Mouse (Mus musculus) lung, postnatal 14 days (tissue): ENCODE measurements around the gene St8sia1.
A peak's percentile ranks its signal among the peaks of the same experiment; 100 is the strongest.

ENCODE experiments used
- DNase-seq: peaks from one replicate; pipeline ENCODE4 v3.0.0; 2021

The St8sia1 gene

DNA sequence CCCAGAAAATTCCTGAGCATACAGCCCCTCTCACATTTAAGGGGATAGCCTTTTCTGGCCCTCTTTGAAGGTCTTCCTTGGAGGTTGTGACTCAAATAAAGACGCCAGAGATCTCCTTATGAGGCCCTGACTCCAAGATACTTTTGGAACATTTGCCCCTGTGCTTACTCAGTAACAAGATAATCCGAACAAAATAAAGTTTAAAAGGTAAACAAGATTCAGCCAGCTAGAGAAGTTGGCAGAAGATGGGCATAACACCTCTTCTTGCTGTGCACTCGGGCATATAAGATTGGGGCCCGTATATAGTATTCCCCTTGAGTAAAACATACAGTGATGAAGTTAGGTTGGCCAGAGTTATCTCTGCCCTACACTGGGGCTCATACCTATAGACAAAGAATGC lies 104.3 kb downstream of the St8sia1 start:
- no peak for DNase-seq

DNA sequence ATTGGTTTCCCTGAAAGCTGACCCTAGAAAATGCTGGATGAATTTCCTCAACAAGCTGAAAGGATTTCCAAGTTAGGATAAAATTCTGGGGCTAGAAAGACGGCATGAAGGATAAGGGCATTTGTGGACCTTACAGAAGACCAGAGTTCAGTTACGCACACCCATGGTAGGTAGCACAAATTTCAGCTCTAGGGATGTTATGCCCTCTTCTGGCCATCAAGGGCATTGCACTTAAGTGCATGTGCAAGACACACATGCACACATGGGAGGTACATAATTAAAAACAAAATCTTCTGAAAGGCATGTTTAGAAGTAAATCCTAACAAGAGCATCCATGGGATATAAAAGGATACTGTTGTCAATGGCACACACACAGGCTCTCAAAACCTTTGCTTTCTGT lies 105.3 kb downstream of the St8sia1 start:
- no peak for DNase-seq

DNA sequence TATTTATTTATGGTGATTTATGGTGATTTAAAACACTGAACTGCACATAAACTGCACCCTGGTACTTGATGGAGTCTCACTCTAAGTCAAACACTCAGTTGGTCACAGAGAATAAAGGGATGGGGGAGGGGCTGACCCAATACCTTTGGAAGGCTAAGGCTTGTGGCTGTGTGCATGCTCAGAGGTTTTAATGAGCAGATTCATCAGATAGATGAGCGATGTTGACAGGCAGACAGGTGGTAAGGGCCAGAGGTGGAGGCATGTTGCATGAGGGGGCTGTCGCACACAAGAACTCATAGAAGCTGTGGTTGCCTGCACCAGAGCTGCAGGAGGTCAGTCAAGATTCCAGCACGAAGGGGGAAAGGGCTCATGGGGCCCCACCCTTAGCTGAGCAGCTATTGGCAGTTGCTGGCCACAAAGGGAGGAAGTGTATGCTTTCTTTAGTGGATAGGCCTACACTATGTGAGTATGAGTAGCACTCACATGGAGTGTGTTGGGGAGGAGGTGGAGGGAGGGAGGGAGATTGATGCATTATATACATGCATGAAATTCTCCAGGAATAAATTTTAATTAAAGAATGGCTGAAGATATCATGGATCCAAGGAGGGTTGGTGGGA lies 107.9 kb downstream of the St8sia1 start:
- no peak for DNase-seq

DNA sequence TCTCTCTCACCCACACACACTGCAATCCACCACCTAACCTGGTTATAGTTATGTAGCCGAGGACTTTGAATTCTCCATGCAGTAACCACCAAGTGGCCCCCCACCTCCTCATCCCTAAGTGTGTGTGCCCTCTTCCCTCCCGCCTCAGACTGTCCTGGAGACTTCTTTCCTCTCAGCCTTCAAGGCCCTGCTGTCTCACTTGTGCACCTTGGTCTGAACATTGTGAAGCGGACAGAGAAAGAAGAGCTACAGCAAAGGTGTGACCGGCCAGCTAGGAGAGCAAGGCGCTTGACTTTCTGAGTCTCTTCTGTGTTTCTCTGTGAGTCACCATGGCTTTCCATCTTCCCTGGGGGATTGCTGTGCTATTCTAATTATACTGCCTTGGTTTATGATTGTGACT lies 108.5 kb downstream of the St8sia1 start:
- no peak for DNase-seq

DNA sequence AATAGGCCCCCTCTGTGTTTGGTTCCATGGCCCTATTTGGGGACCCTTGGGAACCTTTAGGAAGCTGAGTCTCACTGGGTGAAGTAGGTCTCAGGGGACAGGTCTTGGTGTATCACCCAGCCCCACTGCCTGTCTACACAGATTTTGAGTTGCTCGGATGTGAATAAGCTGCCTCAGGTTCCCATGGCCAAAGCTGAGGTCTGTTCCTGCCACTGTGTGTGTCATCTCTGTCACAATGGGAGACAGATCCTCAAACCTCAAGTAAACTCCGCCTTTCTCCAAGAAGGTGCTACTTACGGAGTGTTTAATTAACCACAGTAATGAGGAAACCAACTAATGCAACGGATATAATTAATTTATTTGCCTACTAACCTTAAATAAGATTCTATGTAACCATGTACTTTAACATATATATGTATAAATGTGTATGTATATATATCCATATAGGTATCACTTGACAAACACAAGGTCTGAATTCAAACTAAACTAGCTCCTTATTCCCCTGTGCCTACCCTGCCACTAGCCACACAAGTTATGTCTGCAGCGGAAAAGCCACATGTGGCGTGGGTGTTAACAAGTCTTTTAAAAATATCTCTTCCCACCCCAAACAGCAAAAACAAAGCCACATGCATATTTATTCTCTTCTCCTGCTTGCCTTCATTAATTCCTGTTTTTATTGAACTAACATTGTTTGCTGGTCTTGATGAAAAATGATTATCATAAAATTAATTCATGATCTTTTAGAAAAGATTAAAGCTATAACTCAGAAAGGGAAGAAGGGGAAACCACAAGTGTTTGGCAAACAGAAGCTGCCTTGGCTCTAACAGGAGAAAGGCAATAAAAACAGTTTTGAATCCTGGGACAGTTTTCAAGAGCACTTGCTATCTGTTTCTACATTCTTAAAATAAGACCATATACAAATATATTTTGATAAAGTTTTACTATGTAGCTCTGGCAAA lies 111.6 kb downstream of the St8sia1 start:
- DNase-seq = no peak

DNA sequence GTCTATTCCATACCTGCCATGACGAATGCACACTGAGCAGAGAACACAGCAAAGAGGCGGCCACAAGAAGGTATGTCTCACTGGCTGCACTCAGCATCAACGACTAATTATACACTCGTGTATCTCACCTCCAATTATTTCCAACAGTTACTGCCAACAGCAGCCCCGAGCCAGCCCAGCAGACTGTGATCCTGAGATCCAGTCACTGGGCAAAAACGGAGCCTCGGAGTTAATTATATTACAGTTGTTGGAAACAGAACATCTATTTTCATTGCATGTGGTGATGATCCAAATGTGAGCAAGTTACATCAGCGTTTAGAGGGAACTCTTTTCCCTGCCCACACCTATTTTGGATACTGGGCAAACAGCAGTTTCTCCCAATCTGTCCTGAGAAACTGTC lies 113.8 kb downstream of the St8sia1 start:
- no peak for DNase-seq

DNA sequence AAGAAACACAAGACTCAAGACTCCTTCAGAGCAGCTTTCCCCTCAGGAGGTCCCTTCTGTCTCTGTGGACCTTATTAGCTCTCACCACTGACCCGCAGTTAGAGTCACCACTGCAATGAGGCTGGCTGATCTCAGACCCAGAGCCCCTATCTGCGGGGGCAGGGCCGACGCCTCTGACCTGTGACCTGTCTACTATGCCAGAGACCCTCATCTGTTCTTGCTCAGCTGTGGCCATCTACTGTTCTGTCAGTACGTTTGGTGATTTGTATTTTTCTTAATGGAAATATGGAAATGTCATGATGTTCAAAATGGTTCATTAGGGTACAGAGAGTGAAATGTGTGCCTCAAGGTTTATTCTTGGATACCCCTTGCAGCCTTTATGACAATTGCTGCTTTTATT lies 114.9 kb downstream of the St8sia1 start:
- DNase-seq = no peak

DNA sequence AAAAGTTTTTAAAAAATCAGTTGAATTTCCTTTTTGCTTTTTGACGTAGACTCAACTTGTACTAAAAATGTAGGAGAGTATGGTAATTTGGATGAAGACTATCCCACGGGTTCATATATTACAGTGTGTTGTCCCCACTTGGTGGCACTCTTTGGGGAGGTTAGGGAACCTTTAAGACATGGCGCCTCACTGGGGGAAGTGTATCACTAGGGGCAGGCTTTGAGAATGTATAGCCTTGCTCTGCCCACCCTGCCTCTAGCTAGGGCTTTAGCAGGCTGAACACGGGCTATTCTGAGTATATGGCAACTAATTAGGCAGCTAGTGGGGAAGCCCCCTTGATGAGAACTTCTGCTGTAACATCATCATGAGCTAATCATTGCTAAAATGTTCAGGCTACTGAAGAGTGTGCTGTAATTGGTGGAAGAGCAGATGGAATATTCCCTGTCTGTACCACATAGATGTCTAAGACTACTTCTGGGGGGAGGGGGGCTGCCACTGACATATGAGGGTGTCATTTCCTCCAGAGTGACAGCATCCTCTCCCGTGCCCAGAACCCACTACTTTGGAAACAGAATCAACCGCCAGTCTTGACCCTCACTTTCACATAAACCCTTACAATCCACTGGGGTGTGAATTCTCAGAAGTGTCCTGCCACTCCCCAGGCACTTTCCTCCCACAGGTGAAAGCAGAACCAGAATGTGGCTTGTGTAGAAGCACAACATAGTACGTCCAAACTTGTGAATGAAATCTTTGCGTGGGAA lies 116.2 kb downstream of the St8sia1 start:
- DNase-seq = no peak

DNA sequence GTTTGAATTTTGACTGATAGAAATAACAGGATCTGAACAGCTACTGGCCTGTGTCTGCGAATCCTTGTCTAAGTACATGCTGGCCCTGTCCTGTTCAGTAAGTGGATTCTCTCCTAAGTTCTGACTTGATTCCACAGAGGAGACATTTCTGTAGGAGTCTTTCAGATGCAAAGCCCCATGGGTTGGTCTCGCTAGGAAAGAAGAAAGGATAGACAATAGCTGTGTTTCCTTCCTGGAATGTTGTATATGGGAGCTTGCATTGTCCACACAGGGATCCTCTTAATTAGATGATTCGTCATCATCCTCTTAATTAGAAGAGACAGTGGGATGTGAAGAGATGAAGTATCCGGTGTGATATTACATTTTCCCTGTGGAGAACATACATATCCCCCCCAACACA lies 117.4 kb downstream of the St8sia1 start:
- DNase-seq = no peak

DNA sequence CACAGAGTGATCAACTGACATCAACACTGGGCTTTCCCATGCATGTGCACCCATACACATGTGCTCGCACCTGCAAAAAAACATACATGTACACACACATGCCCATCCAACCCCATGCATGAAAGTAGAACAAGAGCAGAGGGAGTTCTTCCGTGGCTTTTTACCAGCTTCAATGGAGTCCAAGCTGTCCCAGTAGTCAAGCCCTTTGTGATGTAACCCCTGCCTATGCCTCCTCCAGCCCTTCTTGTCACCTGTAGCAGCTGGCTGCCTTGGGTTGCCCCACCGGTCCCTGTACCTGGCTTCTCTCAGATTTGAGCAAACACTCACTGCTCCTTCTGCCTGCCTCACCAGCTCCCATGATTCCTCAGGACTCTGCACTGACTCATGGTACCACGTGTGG lies 119.2 kb downstream of the St8sia1 start:
- DNase-seq = no peak

DNA sequence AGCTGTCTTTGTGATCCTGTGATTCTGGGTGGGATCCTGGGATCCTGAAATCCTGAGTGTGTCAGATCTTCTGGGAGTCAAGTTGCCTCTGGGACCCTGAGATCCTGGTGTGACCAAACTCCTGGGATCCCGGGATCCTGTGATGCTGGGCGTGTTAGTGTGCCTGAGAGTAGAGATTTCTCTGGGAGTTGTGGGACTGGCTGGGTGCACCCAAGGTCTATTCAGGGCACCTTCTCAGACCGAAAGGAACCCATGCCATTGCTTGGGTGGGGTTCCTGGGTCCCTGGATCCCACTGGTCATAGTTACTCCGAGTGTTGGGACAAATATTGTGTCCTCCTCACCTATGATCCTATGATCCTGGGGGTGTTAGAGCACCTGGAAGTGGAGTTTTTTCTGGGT lies 120.2 kb downstream of the St8sia1 start:
- DNase-seq = no peak

DNA sequence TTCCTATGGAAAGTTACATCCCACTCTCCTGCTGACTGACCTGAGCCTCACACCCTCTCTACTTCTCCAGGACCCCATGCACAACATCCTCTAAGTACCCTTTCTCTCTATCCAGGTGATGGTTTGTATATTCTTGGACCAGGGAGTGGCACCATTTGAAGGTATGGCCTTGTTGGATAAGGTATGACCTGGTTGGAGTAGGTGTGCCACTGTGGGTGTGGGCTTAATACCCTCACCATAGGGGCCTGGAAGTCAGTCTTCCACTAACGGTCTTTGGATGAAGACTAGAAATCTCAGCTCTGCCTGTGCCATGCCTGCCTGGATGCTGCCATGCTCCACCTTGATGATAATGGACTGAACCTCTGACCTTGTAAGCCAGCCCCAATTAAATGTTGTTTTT lies 125.8 kb downstream of the St8sia1 start:
- DNase-seq = no peak

DNA sequence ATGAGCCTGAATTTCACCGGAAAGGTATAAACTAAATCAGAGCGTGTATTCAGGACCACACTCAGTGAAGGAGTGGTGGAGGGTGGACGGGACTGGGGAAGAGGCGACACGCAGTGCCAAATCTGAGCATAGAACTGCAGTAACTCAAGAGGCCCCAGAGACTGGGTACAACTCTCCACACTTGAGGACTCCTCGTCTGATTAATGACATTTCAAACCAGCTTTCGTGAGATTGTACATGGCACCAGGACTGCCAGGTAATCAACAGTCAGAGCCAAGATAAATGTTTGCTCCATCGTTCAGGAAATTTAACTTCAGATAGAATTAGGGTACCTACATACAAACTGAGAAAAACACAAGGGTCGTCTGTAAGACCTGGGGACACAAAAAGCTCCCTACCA lies 126.9 kb downstream of the St8sia1 start:
- DNase-seq = no peak

DNA sequence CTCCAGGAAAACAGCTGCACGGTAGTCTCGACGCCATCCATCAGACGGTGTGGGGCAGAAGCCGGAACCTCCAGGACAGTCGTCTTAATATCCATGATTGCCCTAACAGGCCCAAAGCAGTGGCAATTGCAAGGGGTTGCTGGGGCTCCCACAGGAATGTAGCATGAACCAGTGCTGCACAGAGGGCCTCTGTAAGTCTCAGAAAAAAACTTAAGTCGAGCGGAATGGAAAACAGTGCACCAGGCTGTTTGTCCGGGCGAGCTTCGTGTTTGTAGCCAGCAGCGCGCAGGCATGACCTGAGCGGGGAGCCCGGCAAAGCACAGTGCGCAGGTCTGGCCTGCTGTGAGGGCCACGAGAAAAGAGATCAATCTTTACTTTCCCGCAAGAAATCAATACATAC lies 128.5 kb downstream of the St8sia1 start:
- DNase-seq = no peak

DNA sequence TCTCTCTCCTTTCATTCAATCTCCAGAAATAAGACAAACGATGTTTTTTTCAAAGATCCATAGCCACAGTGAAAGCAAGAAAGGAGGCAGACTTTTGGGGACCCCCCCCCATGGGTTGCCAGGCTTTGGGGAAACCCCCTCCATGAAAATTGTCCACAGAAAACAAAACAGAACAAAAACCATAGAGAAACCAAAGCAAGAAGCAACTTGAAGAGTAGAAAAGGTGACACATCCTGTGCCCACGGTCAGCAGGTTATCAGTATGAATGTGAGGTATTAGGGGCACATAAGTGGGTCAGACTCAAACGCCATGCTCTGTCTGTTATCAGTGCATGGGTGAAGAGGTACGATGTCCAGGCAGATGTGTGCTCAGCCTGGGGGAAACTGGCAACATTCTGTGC lies 129.3 kb downstream of the St8sia1 start:
- no peak for DNase-seq

DNA sequence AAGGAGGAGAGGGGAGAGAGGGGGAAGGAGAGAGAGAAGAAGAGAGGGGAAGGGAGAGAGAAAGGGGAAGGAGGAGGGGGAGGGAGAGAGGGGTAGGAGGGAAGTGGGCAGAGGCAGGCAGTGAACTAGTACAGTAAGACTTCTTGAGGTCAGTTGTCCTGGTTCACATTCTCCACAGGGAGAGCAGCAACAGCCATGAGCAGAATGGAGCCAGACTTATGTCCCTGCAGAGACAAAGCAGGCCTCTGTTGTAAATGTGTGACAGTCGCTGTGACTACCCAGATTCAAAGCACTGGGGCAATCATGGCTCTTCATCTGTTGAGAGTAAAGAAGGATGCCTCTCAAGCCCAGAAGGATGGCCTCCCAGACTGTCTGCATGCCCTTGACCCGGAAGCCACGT lies 132.5 kb downstream of the St8sia1 start:
- no peak for DNase-seq

DNA sequence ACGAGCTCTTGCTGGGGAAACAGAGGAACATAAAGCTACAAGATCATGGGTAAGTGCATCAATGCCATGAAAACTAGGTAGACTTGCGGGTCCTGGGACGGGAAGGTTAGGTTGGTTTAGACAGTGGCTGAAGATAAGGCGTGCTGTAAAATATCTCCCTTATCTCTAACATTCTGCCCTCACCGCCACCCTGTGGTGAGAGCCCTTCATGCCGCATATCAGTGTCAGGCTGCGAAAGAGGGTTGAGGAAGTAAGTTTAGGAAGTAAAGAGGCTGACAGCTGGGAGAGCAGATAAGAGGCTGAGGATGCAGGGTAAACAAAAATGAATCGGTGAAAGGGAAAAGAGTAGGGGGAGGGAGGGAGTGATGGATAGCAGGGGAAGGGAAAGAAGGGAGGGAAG lies 133.0 kb downstream of the St8sia1 start:
- peak; percentile 3 for DNase-seq

DNA sequence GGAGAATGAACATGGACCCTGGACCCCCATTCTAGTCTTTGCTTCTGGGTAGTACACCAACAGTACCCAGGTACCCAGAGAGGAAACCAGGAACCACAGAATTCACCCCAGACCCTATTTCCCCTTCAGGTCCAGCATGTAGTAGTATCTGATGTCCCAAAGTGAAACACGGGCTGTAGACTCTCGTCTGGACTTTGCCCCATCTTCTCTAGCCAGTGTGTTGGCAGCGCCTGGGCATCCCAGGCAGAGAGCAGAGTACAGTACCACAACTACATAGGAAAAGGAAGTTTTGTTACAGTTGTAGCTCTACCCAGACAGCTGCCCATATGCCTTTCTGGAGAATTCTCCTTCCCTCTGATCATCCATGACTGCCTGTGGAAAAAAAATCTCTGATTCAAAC lies 134.0 kb downstream of the St8sia1 start:
- DNase-seq = no peak

DNA sequence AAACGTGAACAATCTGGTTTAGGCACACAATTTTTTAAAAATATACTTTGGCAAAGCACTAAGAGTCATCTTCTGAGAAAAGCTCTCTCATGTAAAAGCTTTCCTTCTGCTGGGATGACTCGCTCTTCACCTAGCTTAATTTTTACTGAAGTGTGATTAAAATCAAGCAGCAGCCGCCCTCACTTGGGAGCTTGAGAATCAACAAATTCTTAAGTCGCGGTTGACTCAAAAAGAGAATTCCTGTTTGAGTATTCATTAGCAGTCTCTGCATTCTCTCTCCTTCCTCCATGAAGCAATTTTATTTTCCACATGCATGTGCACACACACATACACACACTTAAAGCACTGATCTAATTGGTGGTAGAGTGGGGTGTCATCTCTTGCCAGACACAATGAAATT lies 138.8 kb downstream of the St8sia1 start:
- no peak for DNase-seq

DNA sequence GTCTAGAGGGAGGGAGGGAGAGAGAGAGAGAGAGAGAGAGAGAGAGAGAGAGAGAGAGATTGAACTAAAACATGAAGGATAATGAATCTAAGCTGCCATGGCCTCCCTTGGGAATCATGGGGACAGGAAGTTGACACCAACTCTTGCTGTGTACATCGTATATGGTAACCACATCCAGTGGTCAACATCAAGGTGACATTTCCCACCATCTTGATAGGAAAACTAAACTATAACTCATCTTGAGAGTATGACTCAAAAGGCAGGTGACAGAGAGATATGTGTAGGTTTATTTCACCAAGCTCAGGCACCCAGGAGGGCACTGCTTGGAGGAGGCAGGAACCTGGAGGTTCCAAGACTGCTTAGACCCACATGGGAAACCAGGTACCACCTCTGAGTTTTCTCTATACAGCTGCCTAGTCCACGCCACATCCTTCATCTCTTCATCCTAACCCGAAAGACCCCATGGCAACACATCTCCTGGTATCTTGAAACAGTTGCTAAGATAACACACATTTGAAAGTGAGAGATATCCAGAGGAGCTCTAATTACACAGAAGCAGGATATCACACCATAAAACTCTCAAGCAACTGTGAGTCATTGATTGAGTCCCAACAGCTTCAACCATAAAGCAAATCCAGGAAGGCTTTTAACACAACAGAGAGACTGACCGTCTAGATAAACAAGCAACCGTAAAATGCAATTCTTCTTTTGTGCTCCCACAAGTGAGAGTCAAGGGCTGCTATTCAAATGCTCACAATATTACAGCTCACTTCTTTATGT lies 141.1 kb downstream of the St8sia1 start:
- no peak for DNase-seq

DNA sequence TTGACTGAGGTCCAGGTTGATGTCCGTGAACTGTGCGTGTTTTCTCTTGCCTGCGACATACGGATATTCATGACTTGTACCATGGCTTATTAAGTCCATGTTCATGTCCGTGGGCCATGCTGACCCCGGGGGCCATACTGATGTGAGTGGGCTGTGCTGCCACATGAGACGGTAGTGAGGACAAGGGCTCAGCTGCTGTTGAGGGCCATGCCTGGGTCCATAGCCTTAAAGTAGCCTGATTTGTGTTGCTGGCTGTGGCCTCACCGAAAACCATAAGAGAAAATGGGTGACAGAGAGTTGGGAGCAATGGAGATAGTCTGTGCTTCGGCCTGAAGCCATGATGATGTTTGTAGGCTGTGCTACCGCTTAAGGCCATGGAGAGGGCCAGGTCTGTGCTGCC lies 145.9 kb downstream of the St8sia1 start:
- DNase-seq = no peak

DNA sequence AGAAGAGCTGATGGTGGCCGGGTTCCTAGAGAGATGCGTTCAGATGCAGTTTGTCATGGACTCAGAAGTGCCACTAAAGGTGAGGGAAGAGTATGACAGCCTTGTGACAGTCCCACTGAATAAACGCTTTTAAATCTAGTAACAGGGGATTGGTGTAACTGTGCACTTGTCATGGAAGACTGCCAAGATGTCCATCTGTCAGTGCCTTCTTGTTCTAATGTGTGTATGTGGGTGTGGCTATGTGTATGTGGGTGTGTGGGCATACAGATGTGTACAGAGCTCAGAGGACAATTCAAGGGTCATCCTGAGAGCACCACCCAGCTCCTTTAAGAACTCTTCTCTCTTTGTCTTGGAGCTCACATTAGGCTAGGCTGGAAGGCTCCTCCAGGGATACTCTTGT lies 148.7 kb downstream of the St8sia1 start:
- no peak for DNase-seq

DNA sequence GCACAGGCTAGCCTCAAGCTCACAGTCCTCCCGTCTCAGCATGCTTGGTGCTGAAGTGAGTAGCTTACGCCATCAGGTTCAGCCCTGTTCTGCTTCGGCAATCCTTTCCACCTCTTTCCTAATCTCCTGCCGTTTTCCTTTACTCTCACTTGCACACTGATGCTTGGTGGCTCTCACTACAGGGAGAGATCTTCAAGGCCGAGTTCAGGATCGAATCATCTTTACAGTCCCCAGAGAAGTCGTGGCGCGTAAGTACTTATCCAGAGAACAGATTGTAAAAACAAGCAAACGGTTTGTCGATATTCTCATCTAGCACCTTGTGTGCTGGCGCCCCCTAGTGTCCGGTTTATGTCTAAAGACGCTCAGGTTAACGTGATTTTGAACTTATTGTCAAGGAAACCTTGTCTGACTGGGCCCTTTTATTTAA lies 149.7 kb downstream of the St8sia1 start:
- peak; percentile 90 for DNase-seq
